In the genomic region with DNA sequence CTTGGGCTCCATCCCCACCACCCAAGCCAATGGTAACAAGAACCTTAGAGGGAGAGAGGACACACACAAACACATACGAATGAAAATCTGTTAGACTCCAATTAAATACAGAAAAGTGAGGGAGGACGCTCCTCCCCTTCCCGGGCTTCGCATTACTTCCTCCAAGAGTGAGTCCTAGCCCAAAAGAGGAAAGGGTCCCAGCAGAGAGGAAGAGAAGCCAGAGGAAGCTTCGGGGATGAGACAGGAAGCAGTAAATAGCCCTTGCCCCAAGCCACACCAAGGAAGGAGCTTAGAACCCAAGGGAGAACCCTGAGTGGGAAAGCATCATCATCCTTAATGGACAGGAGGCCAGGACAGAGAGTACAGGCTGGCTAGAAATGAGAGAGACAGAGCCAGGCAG, we compare ENCODE assay signal across 24 mouse cellular contexts. TPM values are rescaled to one million over a fixed set of nuclear protein-coding genes. Genes with fewer than 3 reads are reported as not detected.
A peak's percentile ranks its signal among the peaks of the same experiment; 100 is the strongest.
DNase-seq lines count a peak whose midpoint lies in the region; ATAC-seq and TF ChIP-seq lines count a peak whose summit lies in the region.
"Had no signal": no experiment of that assay in that cellular context is flagged by ENCODE, and none has a peak within 500 bp of the region (broad histone marks: within the 10 kb centered on the region; RNA-seq: fewer than 3 reads in every experiment).

No protein-coding gene starts in this region.

- DNase-seq in heart, adult 11 months: peak; percentile 90
- DNase-seq in heart, adult 8-10 months (ENCODE audit: low spot score): no peak
- DNase-seq in lung, postnatal 0 days (ENCODE audit: low spot score): no peak
- DNase-seq in lung, adult 2 months: no peak
- no peak for DNase-seq in limb, embryonic 10.5 days (ENCODE audit: low spot score)
- no peak for DNase-seq in left cerebral cortex, adult 8-10 months (ENCODE audit: low spot score in 2 of 2)
- DNase-seq in left cerebral cortex, postnatal 14 days (ENCODE audit: low spot score in 2 of 2): no peak
- no peak for DNase-seq in c-Kit-positive CD71-positive TER-119-positive erythroid progenitor cells, embryonic 14.5 days (ENCODE audit: low spot score)
- DNase-seq: adrenal gland, postnatal 14 days; cerebellum, adult 18-20 months; cerebellum, postnatal 14 days; heart, postnatal 4 days; kidney, adult 18-20 months; layer of hippocampus, postnatal 36 days; lung, embryonic 14.5 days had no signal

- H3K4me3 ChIP-seq in lung, postnatal 0 days (ENCODE audit: low read depth, low read length): no peak overlapping the region
- no peak overlapping the region for H3K4me3 ChIP-seq in lung, adult 2 months (replicated peaks; ENCODE audit: extremely low read depth, low read depth, low read length)
- H3K4me3 ChIP-seq in limb, embryonic 10.5 days: no peak overlapping the region
- H3K4me3 ChIP-seq: forebrain, embryonic 10.5 days; forebrain, embryonic 15.5 days; heart, embryonic 12.5 days; limb, embryonic 13.5 days; megakaryocyte, embryonic 14.5 days; midbrain, embryonic 12.5 days; neural tube, embryonic 13.5 days had no signal

- TF ChIP-seq POLR2A in lung, adult 2 months (IDR thresholded peaks at IDR 0.05; ENCODE audit: borderline replicate concordance, extremely low read depth, low read depth, low read length): no peak

- peaks cover 22% of the 10 kb centered on the region for H3K4me1 ChIP-seq in lung, postnatal 0 days (ENCODE audit: insufficient read depth, low read depth, low read length)
- peaks cover 14% of the 10 kb centered on the region for H3K4me1 ChIP-seq in lung, adult 2 months (ENCODE audit: control insufficient read depth, insufficient read depth, low read length)
- peaks cover 47% of the 10 kb centered on the region for H3K4me1 ChIP-seq in limb, embryonic 10.5 days

- 69% methylated on average over 5 of the region's 5 CpGs for WGBS in lung, postnatal 0 days
- 62% methylated on average over 5 of the region's 5 CpGs for WGBS in lung, adult 2 months
- 94% methylated on average over 5 of the region's 5 CpGs for WGBS in limb, embryonic 10.5 days

- no peak for ATAC-seq in lung, postnatal 0 days
- ATAC-seq: forebrain, embryonic 15.5 days; inflammation-experienced regulatory T-cells, adult 6 months had no signal

- H3K36me3 ChIP-seq in lung, postnatal 0 days (ENCODE audit: insufficient read depth, low read length): peaks cover 9% of the 10 kb centered on the region; the same call in 1 of the 2 replicates
- peaks cover 43% of the 10 kb centered on the region for H3K36me3 ChIP-seq in limb, embryonic 10.5 days

- no peak for TF ChIP-seq CTCF in lung, postnatal 0 days (IDR thresholded peaks at IDR 0.05)
- TF ChIP-seq CTCF in lung, adult 2 months (IDR thresholded peaks at IDR 0.05; ENCODE audit: insufficient read depth, low read length): no peak

- no peak overlapping the region for H3K4me2 ChIP-seq in lung, postnatal 0 days (replicated peaks; ENCODE audit: low read depth, low read length)
- H3K4me2 ChIP-seq: forebrain, embryonic 15.5 days; heart, embryonic 12.5 days; lung, embryonic 14.5 days; midbrain, embryonic 12.5 days; neural tube, embryonic 13.5 days had no signal

- 0 out of 2 replicates have a peak overlapping the region, but pooled peaks have one; percentile 29 for H3K27ac ChIP-seq in lung, postnatal 0 days (ENCODE audit: low read length)
- H3K27ac ChIP-seq in limb, embryonic 10.5 days: peak overlapping the region; percentile 94; the same call in 1 of the 2 replicates
- H3K27ac ChIP-seq: liver, embryonic 14.5 days had no signal

- H3K9me3 ChIP-seq in lung, postnatal 0 days (ENCODE audit: low read length): no peaks in the 10 kb centered on the region
- no peaks in the 10 kb centered on the region for H3K9me3 ChIP-seq in limb, embryonic 10.5 days (replicated peaks)
- H3K9me3 ChIP-seq: forebrain, embryonic 10.5 days; forebrain, embryonic 15.5 days; heart, embryonic 12.5 days; limb, embryonic 13.5 days; megakaryocyte, embryonic 14.5 days; midbrain, embryonic 12.5 days; neural tube, embryonic 13.5 days had no signal

- no peaks in the 10 kb centered on the region for H3K27me3 ChIP-seq in lung, postnatal 0 days (replicated peaks; ENCODE audit: insufficient read depth, low read length)
- H3K27me3 ChIP-seq in limb, embryonic 10.5 days (ENCODE audit: low read depth, poor library complexity, severe bottlenecking): no peaks in the 10 kb centered on the region
- H3K27me3 ChIP-seq: forebrain, embryonic 15.5 days; heart, embryonic 12.5 days; limb, embryonic 13.5 days; megakaryocyte, embryonic 14.5 days; midbrain, embryonic 12.5 days; neural tube, embryonic 13.5 days had no signal

- TF ChIP-seq EP300 in lung, postnatal 0 days (IDR thresholded peaks at IDR 0.05): no peak

- intact Hi-C loops in left cerebral cortex, postnatal 14 days (cut with DNase I): no loop called here

- H3K9ac ChIP-seq in lung, postnatal 0 days (replicated peaks; ENCODE audit: low read depth): no peak overlapping the region
- H3K9ac ChIP-seq: forebrain, embryonic 15.5 days; limb, embryonic 13.5 days; liver, embryonic 14.5 days; lung, embryonic 14.5 days; midbrain, embryonic 12.5 days had no signal

RNA-seq across cellular contexts. Expression of gene Mcts2, which starts 22.2 kb away (rescaled TPM):
- 10 to 100 TPM; 15.0 to 19.6 (median 16.6) TPM for total RNA-seq in heart, adult 8-10 months (2022)
- 19.4 and 20.8 TPM in 2 replicates for polyA plus RNA-seq in lung, postnatal 0 days (2015; fragmentation: Nextera tagmentation; extraction: Ambion mirVana)
- polyA plus RNA-seq in lung, adult 2 months (2012; rRNA removed): 2.9 and 3.8 TPM in 2 replicates
- polyA plus RNA-seq in limb, embryonic 10.5 days (2016; fragmentation: Nextera tagmentation; extraction: Ambion mirVana): 38.0 and 43.9 TPM in 2 replicates
- 10 to 100 TPM; 15.5 to 18.6 (median 18.2) TPM for total RNA-seq in left cerebral cortex, adult 8-10 months (2022)
- total RNA-seq in left cerebral cortex, postnatal 14 days (2021): 10 to 100 TPM; 17.9 to 20.4 TPM

RNA-seq across cellular contexts. Expression of gene Id1, which starts 27.0 kb away (rescaled TPM):
- 10 to 100 TPM; 43.3 to 63.6 (median 58.4) TPM for total RNA-seq in heart, adult 8-10 months (2022)
- polyA plus RNA-seq in lung, postnatal 0 days (2015; fragmentation: Nextera tagmentation; extraction: Ambion mirVana): 214 and 218 TPM in 2 replicates
- polyA plus RNA-seq in lung, adult 2 months (2012; rRNA removed): 323 and 438 TPM in 2 replicates
- polyA plus RNA-seq in limb, embryonic 10.5 days (2016; fragmentation: Nextera tagmentation; extraction: Ambion mirVana): 132 and 178 TPM in 2 replicates
- 10 to 100 TPM; 19.1 to 30.8 (median 22.9) TPM for total RNA-seq in left cerebral cortex, adult 8-10 months (2022)
- total RNA-seq in left cerebral cortex, postnatal 14 days (2021): 10 to 100 TPM; 19.5 to 26.4 TPM

RNA-seq across cellular contexts. Expression of gene H13, which starts 39.8 kb away (rescaled TPM):
- total RNA-seq in heart, adult 8-10 months (2022): 10 to 100 TPM; 34.4 to 36.3 (median 35.1) TPM
- 110 and 127 TPM in 2 replicates for polyA plus RNA-seq in lung, postnatal 0 days (2015; fragmentation: Nextera tagmentation; extraction: Ambion mirVana)
- 125 and 149 TPM in 2 replicates for polyA plus RNA-seq in lung, adult 2 months (2012; rRNA removed)
- 104 and 118 TPM in 2 replicates for polyA plus RNA-seq in limb, embryonic 10.5 days (2016; fragmentation: Nextera tagmentation; extraction: Ambion mirVana)
- total RNA-seq in left cerebral cortex, adult 8-10 months (2022): 10 to 100 TPM; 59.6 to 78.5 (median 71.8) TPM
- total RNA-seq in left cerebral cortex, postnatal 14 days (2021): 10 to 100 TPM; 90.8 to 90.9 TPM

RNA-seq across cellular contexts. Expression of gene Cox4i2, which starts 44.9 kb away (rescaled TPM):
- 10 to 100 TPM; 10.3 to 16.2 (median 12.4) TPM for total RNA-seq in heart, adult 8-10 months (2022)
- 204 and 228 TPM in 2 replicates for polyA plus RNA-seq in lung, postnatal 0 days (2015; fragmentation: Nextera tagmentation; extraction: Ambion mirVana)
- polyA plus RNA-seq in lung, adult 2 months (2012; rRNA removed): 84.7 and 90.1 TPM in 2 replicates
- 11.2 and 18.4 TPM in 2 replicates for polyA plus RNA-seq in limb, embryonic 10.5 days (2016; fragmentation: Nextera tagmentation; extraction: Ambion mirVana)
- 1 to 10 TPM; 2.1 to 4.8 (median 2.5) TPM for total RNA-seq in left cerebral cortex, adult 8-10 months (2022)
- 1 to 10 TPM; 2.3 to 2.8 TPM for total RNA-seq in left cerebral cortex, postnatal 14 days (2021)
- polyA plus RNA-seq: inflammation-experienced regulatory T-cells, adult 6 months had no signal
